Comparison of ENCODE assay signal across 21 mouse cellular contexts in the genomic region with DNA sequence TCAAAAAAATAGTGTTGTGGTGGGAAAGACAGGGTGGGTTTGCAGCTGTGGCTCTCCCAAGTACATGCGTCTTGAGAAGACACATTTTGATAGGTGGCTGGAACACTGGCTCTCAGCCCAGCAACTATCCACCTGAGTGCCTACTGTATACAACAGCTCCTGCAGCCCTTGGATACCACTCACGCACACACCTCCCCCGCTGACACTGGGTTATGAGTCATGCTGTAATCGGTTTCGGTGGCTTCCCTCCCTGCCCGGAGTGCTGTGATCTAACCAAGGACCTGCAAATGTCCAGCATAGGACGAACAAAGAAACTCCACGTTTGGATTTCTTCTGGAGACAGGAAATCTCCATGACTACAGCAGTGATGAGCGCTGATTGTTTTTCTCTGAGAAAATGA.
DNase-seq lines count a peak whose midpoint lies in the region; ATAC-seq and TF ChIP-seq lines count a peak whose summit lies in the region.
"Had no signal": no experiment of that assay in that cellular context is flagged by ENCODE, and none has a peak within 500 bp of the region (broad histone marks: within the 10 kb centered on the region; RNA-seq: fewer than 3 reads in every experiment).

No protein-coding gene starts in this region.

- H3K9ac ChIP-seq in lung, postnatal 0 days (replicated peaks; ENCODE audit: low read depth): no peak overlapping the region
- no peak overlapping the region for H3K9ac ChIP-seq in midbrain, embryonic 16.5 days (ENCODE audit: low read depth, low read length)
- H3K9ac ChIP-seq: embryonic facial prominence, embryonic 15.5 days; heart, embryonic 12.5 days; liver, embryonic 15.5 days; neural tube, embryonic 12.5 days had no signal

- no peaks in the 10 kb centered on the region for H3K79me2 ChIP-seq in C2C12 (ENCODE audit: control insufficient read depth, insufficient read depth)

- no peak for ATAC-seq in lung, postnatal 0 days
- no peak for ATAC-seq in midbrain, embryonic 16.5 days
- ATAC-seq: inflammation-experienced regulatory T-cells, adult 6 months had no signal

- no peaks in the 10 kb centered on the region for H3K36me3 ChIP-seq in lung, postnatal 0 days (ENCODE audit: insufficient read depth, low read length)
- no peaks in the 10 kb centered on the region for H3K36me3 ChIP-seq in C2C12 (ENCODE audit: control insufficient read depth, insufficient read depth)
- H3K36me3 ChIP-seq in midbrain, embryonic 16.5 days (ENCODE audit: control insufficient read depth, insufficient read depth, low read length): no peaks in the 10 kb centered on the region
- H3K36me3 ChIP-seq: embryonic facial prominence, embryonic 15.5 days; heart, embryonic 12.5 days; liver, embryonic 15.5 days; neural tube, embryonic 12.5 days had no signal

- TF ChIP-seq CTCF in lung, postnatal 0 days (IDR thresholded peaks at IDR 0.05): no peak
- TF ChIP-seq CTCF in C2C12 (IDR thresholded peaks at IDR 0.05; ENCODE audit: control insufficient read depth, insufficient read depth, insufficient read length): no peak

- H3K4me1 ChIP-seq in lung, postnatal 0 days (ENCODE audit: insufficient read depth, low read depth, low read length): no peaks in the 10 kb centered on the region
- 0 out of 2 replicates have a peak, but pooled peaks cover 6% of the 10 kb centered on the region for H3K4me1 ChIP-seq in midbrain, embryonic 16.5 days (ENCODE audit: control insufficient read depth, insufficient read depth, low read length)
- H3K4me1 ChIP-seq: embryonic facial prominence, embryonic 15.5 days; heart, embryonic 12.5 days; liver, embryonic 15.5 days; neural tube, embryonic 12.5 days had no signal

- no peak overlapping the region for H3ac ChIP-seq in C2C12 (ENCODE audit: control insufficient read depth, insufficient read length, low read depth)

- H3K4me3 ChIP-seq in lung, postnatal 0 days (ENCODE audit: low read depth, low read length): no peak overlapping the region
- H3K4me3 ChIP-seq in C2C12 (ENCODE audit: insufficient read depth, poor library complexity, severe bottlenecking): no peak overlapping the region
- no peak overlapping the region for H3K4me3 ChIP-seq in midbrain, embryonic 16.5 days (ENCODE audit: low read depth, low read length)
- H3K4me3 ChIP-seq: embryonic facial prominence, embryonic 15.5 days; gastrocnemius, adult 2 months; heart, embryonic 12.5 days; liver, embryonic 15.5 days; neural tube, embryonic 12.5 days had no signal

- DNase-seq in lung, adult 18-20 months: peak; percentile 14 to 33
- no peak for DNase-seq in lung, postnatal 0 days (ENCODE audit: low spot score)
- DNase-seq in NIH3T3 (ENCODE audit: low read depth): peak; percentile 14
- DNase-seq in adrenal gland, postnatal 25 days: peak; percentile 9
- no peak for DNase-seq in embryo, embryonic 11 days
- DNase-seq in liver: no peak
- DNase-seq: cerebellum, adult 11-12 months; cerebellum, postnatal 14 days; gastrocnemius, adult 2 months; heart, postnatal 14 days; kidney, adult 2 months; kidney, postnatal 10 days; lung, postnatal 10 days; thymus, postnatal 36 days had no signal

- H3K27me3 ChIP-seq in lung, postnatal 0 days (replicated peaks; ENCODE audit: insufficient read depth, low read length): no peaks in the 10 kb centered on the region
- no peaks in the 10 kb centered on the region for H3K27me3 ChIP-seq in C2C12 (ENCODE audit: control insufficient read depth, insufficient read depth, insufficient read length)
- H3K27me3 ChIP-seq in midbrain, embryonic 16.5 days (ENCODE audit: control insufficient read depth, insufficient read depth, low read depth, low read length): no peaks in the 10 kb centered on the region
- H3K27me3 ChIP-seq: embryonic facial prominence, embryonic 15.5 days; heart, embryonic 12.5 days; liver, embryonic 15.5 days; neural tube, embryonic 12.5 days had no signal

- TF ChIP-seq EP300 in lung, postnatal 0 days (IDR thresholded peaks at IDR 0.05): no peak

- H3K79me3 ChIP-seq in C2C12 (ENCODE audit: low read depth): no peaks in the 10 kb centered on the region

- 60% methylated on average over 9 of the region's 9 CpGs for WGBS in lung, postnatal 0 days
- WGBS in midbrain, embryonic 16.5 days: 68% methylated on average over 9 of the region's 9 CpGs

- H3K9me3 ChIP-seq in lung, postnatal 0 days (ENCODE audit: low read length): no peaks in the 10 kb centered on the region
- no peaks in the 10 kb centered on the region for H3K9me3 ChIP-seq in midbrain, embryonic 16.5 days (replicated peaks; ENCODE audit: control insufficient read depth, low read length, poor library complexity, severe bottlenecking)
- H3K9me3 ChIP-seq: embryonic facial prominence, embryonic 15.5 days; heart, embryonic 12.5 days; liver, embryonic 15.5 days; neural tube, embryonic 12.5 days had no signal

- no peak overlapping the region for H3K27ac ChIP-seq in lung, postnatal 0 days (ENCODE audit: low read length)
- H3K27ac ChIP-seq in midbrain, embryonic 16.5 days (ENCODE audit: low read length): no peak overlapping the region
- H3K27ac ChIP-seq: embryonic facial prominence, embryonic 15.5 days; gastrocnemius, adult 2 months; liver, embryonic 15.5 days; neural tube, embryonic 12.5 days had no signal

- no peak overlapping the region for H3K4me2 ChIP-seq in lung, postnatal 0 days (replicated peaks; ENCODE audit: low read depth, low read length)
- H3K4me2 ChIP-seq in midbrain, embryonic 16.5 days (ENCODE audit: low read length): no peak overlapping the region
- H3K4me2 ChIP-seq: embryonic facial prominence, embryonic 15.5 days; heart, embryonic 12.5 days; liver, embryonic 15.5 days; neural tube, embryonic 12.5 days had no signal

TF ChIP-seq in C2C12, 6 proteins besides CTCF, POLR2A, EP300 and RAD21:
- TF ChIP-seq USF1 (IDR thresholded peaks at IDR 0.05; ENCODE audit: low read depth): no peak
- peak; percentile 2 for TF ChIP-seq MYOD1 (IDR thresholded peaks at IDR 0.05; ENCODE audit: control insufficient read depth, insufficient read length, low read depth)
- TF ChIP-seq MAX (IDR thresholded peaks at IDR 0.05): no peak
- TF ChIP-seq MYOG (IDR thresholded peaks at IDR 0.05; ENCODE audit: control insufficient read depth, extremely low read depth, insufficient read length): no peak
- TF ChIP-seq CEBPB (IDR thresholded peaks at IDR 0.05; ENCODE audit: low read depth): no peak
- peak; percentile 13 for TF ChIP-seq FOSL1 (IDR thresholded peaks at IDR 0.05; ENCODE audit: insufficient read depth, low read length, poor library complexity, severe bottlenecking)

Comparison
In these comparisons a context has a peak if more than half of its experiments do, and no peak if none do; other contexts are left out.
1. DNase-seq: peak in lung, adult 18-20 months (2 of 2), NIH3T3 (single experiment) and adrenal gland, postnatal 25 days (single experiment); none in lung, postnatal 0 days (single experiment), embryo, embryonic 11 days (single experiment) and liver (single experiment).